Mouse (Mus musculus) olfactory bulb, adult 2 months (tissue): Measurements from ENCODE around the gene Camsap1.

ENCODE experiments used
- CTCF ChIP-seq: fragments of 200-500 bp; IDR thresholded peaks from 2 replicates; pipeline ENCODE4 v1.5.1; 2012; ENCODE audit warnings: low read depth, mild to moderate bottlenecking, low read length, moderate library complexity; ENCODE audit not compliant: insufficient read depth
- POLR2A ChIP-seq: fragments of 200-500 bp; IDR thresholded peaks from 2 replicates; pipeline ENCODE4 v1.6.1; 2012; ENCODE audit warnings: mild to moderate bottlenecking, low read depth, low read length, moderate library complexity; ENCODE audit not compliant: insufficient read depth

DNA sequence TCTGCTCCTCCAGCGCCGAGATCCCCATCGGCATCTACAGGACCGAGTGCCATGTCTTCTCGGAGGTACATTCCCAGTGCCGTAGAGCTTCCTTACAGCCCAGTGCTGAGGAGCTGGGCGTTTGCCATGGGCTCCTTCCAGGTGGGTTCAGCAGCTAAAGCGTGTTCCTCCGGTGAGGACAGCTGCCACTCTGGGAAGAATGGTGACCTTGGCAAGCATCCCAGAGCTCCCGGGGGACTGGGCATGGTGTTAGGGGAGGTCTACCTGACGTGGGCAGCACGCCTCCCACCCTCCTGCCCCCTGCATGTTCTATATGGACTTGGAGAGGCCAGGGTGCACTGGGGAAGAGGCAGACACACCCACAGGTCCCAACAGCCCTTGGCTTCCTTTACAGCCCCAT, 73.2 kb downstream of the Camsap1 start:
- TF ChIP-seq CTCF (no peak), POLR2A (no peak)
